Mouse (Mus musculus) heart, postnatal 10 days (tissue): ENCODE results near the gene Snx27. TPM values are rescaled to one million over a fixed set of nuclear protein-coding genes. Genes with fewer than 3 reads are reported as not detected.

Experiments
- DNase-seq, 2 experiments: peaks; one replicate each; pipeline ENCODE4 v3.0.0; 2021
- intact Hi-C: fragments of 180-260 bp; cut with DNase I; formaldehyde crosslinking; loops from one replicate; pipeline ENCODE4 v1.15.1; 2025
- total RNA-seq, 2 experiments: library from RNA; stranded (reverse); gene quantifications; 2 replicates each; pipeline ENCODE4 v1.2.3; 2021

Snx27 gene
- total RNA-seq, 2 experiments from 2014 or later = 26.8 to 32.7 TPM

- DNase-seq = peak; percentile 11 to 40
- intact Hi-C loops = no loop called here
These were observed 103.0 kb downstream of the Snx27 start for GRCm38 (mm10) chr3:94479564-94479963.

GRCm38 (mm10) chr3:94478591-94479169 is 103.8 kb downstream of the Snx27 start:
- intact Hi-C loops = no loop called here
- no peak for DNase-seq

GRCm38 (mm10) chr3:94477981-94478422 is 104.5 kb downstream of the Snx27 start, which contains the start of gene Celf3:
Celf3 (plus strand) TSS chr3:94478295.
- DNase-seq = peak in 1 of 2 experiments; percentile 20
- intact Hi-C loops = no loop called here

GRCm38 (mm10) chr3:94477444-94477843 is 105.1 kb downstream of the Snx27 start:
- intact Hi-C loops = no loop called here
- DNase-seq = no peak

GRCm38 (mm10) chr3:94476301-94477035 is 106.0 kb downstream of the Snx27 start:
- DNase-seq = no peak
- intact Hi-C loops = no loop called here

- DNase-seq = peak; percentile 14 to 35
These were observed 108.8 kb downstream of the Snx27 start for GRCm38 (mm10) chr3:94473567-94474232.

GRCm38 (mm10) chr3:94473115-94473505 is 109.4 kb downstream of the Snx27 start:
- intact Hi-C loops = no loop called here
- DNase-seq = peak; percentile 28 to 34

More at GRCm38 (mm10) chr3:94473567-94474232, 108.8 kb downstream of the Snx27 start:
- intact Hi-C loops = no loop called here

GRCm38 (mm10) chr3:94472447-94473114 is 109.9 kb downstream of the Snx27 start:
- intact Hi-C loops = no loop called here
- peak; percentile 37 to 51 for DNase-seq

- intact Hi-C loops = no loop called here
These were observed 113.6 kb downstream of the Snx27 start for GRCm38 (mm10) chr3:94468931-94469330.

GRCm38 (mm10) chr3:94465632-94466430 is 116.7 kb downstream of the Snx27 start:
- no peak for DNase-seq
- intact Hi-C loops = no loop called here

More at GRCm38 (mm10) chr3:94468931-94469330, 113.6 kb downstream of the Snx27 start:
- no peak for DNase-seq

- intact Hi-C loops = no loop called here
- no peak for DNase-seq
These were observed 118.5 kb downstream of the Snx27 start for GRCm38 (mm10) chr3:94463926-94464578.

GRCm38 (mm10) chr3:94459834-94460233 is 122.7 kb downstream of the Snx27 start:
- intact Hi-C loops = loop anchor here (5.0 kb wide), 2 partner anchors 122 to 442 kb away; partner anchors contain the start of gene Snx27
- DNase-seq = no peak

- DNase-seq = no peak
- intact Hi-C loops = loop anchor here (5.0 kb wide), 2 partner anchors 125 to 445 kb away; partner anchors contain the start of gene Snx27
These were observed 125.5 kb downstream of the Snx27 start for GRCm38 (mm10) chr3:94457055-94457454.

GRCm38 (mm10) chr3:94456529-94457000 is 126.0 kb downstream of the Snx27 start:
- intact Hi-C loops = loop anchor here (1.0 to 5.0 kb wide), 4 partner anchors 46 to 446 kb away; partner anchors contain the start of gene Snx27
- peak; percentile 85 to 89 for DNase-seq

- no peak for DNase-seq
- intact Hi-C loops = loop anchor here (10.0 kb wide), 1 partner anchor 395 kb away; no protein-coding TSS in a partner anchor
These were observed 133.1 kb downstream of the Snx27 start for GRCm38 (mm10) chr3:94449377-94449776.
